Mouse (Mus musculus) liver, embryonic 14.5 days (tissue): ENCODE data around the gene Gm17660.
A peak's percentile ranks its signal among the peaks of the same experiment; 100 is the strongest.

Source experiments
- CTCF ChIP-seq: IDR thresholded peaks from 2 replicates; pipeline ENCODE4 v1.5.1; 2016; ENCODE audit warnings: antibody characterized with exemption, low read depth, control low read depth
- EP300 ChIP-seq: IDR thresholded peaks from 2 replicates; pipeline ENCODE4 v1.6.1; 2016; ENCODE audit warnings: antibody characterized with exemption, low read depth

- TF ChIP-seq CTCF (peak; percentile 44), EP300 (no peak)
Measured at GRCm38 (mm10) chr5:104048139-104048538, 29.3 kb downstream of the Gm17660 start.
